Mouse (Mus musculus) common myeloid progenitor, adult 5-6 weeks (primary cell): ENCODE data around the gene Stox2. TPM values are rescaled to one million over a fixed set of nuclear protein-coding genes. Genes with fewer than 3 reads are reported as not detected.

ENCODE experiments used
- ATAC-seq: replicated peaks from 2 replicates; pipeline ENCODE4 v1.8.0; 2016; ENCODE audit warnings: low read depth, mild to moderate bottlenecking, moderate TSS enrichment, inconsistent platforms; ENCODE audit not compliant: poor library complexity, severe bottlenecking
- total RNA-seq: library from RNA; stranded (forward); fragments of 200-1000, 187-1606 nt; gene quantifications from 2 replicates; pipeline ENCODE4 v1.2.3, GENCODE M21; 2017

Gene Stox2
- total RNA-seq, 1 experiment from 2014 or later, result 0.87 TPM

- ATAC-seq, result no peak
Observed at GRCm38 (mm10) chr8:47133381-47133780, 312.8 kb downstream of the Stox2 start.

Other genes with a start within 250 kb of the Stox2 start
- gene Trappc11, start 87.1 kb upstream of the Stox2 start, total RNA-seq, result 38.2 and 51.9 TPM in 2 replicates
- 30.3 and 44.9 TPM in 2 replicates for gene Rwdd4a, start 87.3 kb upstream of the Stox2 start, total RNA-seq
- 65.9 and 66.7 TPM in 2 replicates for gene Ing2, start 229.2 kb upstream of the Stox2 start, total RNA-seq